Mouse (Mus musculus): ENCODE results near the gene Trp53.
"Not testable (repeated sequence)": the region's sequence is repeated elsewhere in the genome, so short reads cannot be mapped to it uniquely, and the experiment has no call there.

Gene Trp53

GRCm38 (mm10) chr11:69594853-69595252 lies 14.7 kb downstream of the Trp53 start:
- no peak for DNase-seq (ENCODE audit: low read depth, low spot score)

- DNase-seq (ENCODE audit: low read depth, low spot score) = no peak
Observed at GRCm38 (mm10) chr11:69599436-69599835, 19.3 kb downstream of the Trp53 start.

- no peak for DNase-seq (ENCODE audit: low read depth, low spot score)
Observed at GRCm38 (mm10) chr11:69600098-69600497, 19.9 kb downstream of the Trp53 start.

GRCm38 (mm10) chr11:69601768-69602167 lies 21.6 kb downstream of the Trp53 start:
- no peak for DNase-seq (ENCODE audit: low read depth, low spot score)

GRCm38 (mm10) chr11:69603516-69603915 lies 23.4 kb downstream of the Trp53 start:
- no peak for DNase-seq (ENCODE audit: low read depth, low spot score)

- DNase-seq (ENCODE audit: low read depth, low spot score) = no peak
Observed at GRCm38 (mm10) chr11:69604347-69604746, 24.2 kb downstream of the Trp53 start.

- DNase-seq (ENCODE audit: low read depth, low spot score) = peak; percentile 27
Observed at GRCm38 (mm10) chr11:69604795-69605664, 24.9 kb downstream of the Trp53 start.

- DNase-seq (ENCODE audit: low read depth, low spot score) = peak; percentile 79
Observed at GRCm38 (mm10) chr11:69605726-69606490, 25.7 kb downstream of the Trp53 start, which contains the start of gene Atp1b2. TSS of gene Atp1b2 (minus strand) at chr11:69605942.

GRCm38 (mm10) chr11:69606491-69606795 lies 26.3 kb downstream of the Trp53 start:
- no peak for DNase-seq (ENCODE audit: low read depth, low spot score)

- no peak for DNase-seq (ENCODE audit: low read depth, low spot score)
Observed at GRCm38 (mm10) chr11:69606832-69607231, 26.7 kb downstream of the Trp53 start.

- no peak for DNase-seq (ENCODE audit: low read depth, low spot score)
Observed at GRCm38 (mm10) chr11:69608525-69608924, 28.4 kb downstream of the Trp53 start.

GRCm38 (mm10) chr11:69609416-69609815 lies 29.3 kb downstream of the Trp53 start:
- DNase-seq (ENCODE audit: low read depth, low spot score) = no peak

GRCm38 (mm10) chr11:69610899-69611298 lies 30.7 kb downstream of the Trp53 start:
- no peak for DNase-seq (ENCODE audit: low read depth, low spot score)

- peak; percentile 62 for DNase-seq (ENCODE audit: low read depth, low spot score)
Observed at GRCm38 (mm10) chr11:69613553-69614256, 33.5 kb downstream of the Trp53 start.

- not testable (repeated sequence) for DNase-seq (ENCODE audit: low read depth, low spot score)
Observed at GRCm38 (mm10) chr11:69614257-69614588, 34.1 kb downstream of the Trp53 start.

GRCm38 (mm10) chr11:69616781-69617180 lies 36.6 kb downstream of the Trp53 start:
- no peak for DNase-seq (ENCODE audit: low read depth, low spot score)

GRCm38 (mm10) chr11:69617805-69618204 lies 37.6 kb downstream of the Trp53 start, which contains the start of gene Shbg:
TSS of gene Shbg (minus strand) at chr11:69617905.
- DNase-seq (ENCODE audit: low read depth, low spot score) = no peak

GRCm38 (mm10) chr11:69620394-69621081 lies 40.4 kb downstream of the Trp53 start:
- DNase-seq (ENCODE audit: low read depth, low spot score) = no peak

- DNase-seq (ENCODE audit: low read depth, low spot score) = no peak
Observed at GRCm38 (mm10) chr11:69621571-69622268, 41.6 kb downstream of the Trp53 start, which contains the start of gene Sat2. TSS of gene Sat2 (plus strand) at chr11:69622024.

- DNase-seq (ENCODE audit: low read depth, low spot score) = no peak
Observed at GRCm38 (mm10) chr11:69622406-69622805, 42.2 kb downstream of the Trp53 start.

- no peak for DNase-seq (ENCODE audit: low read depth, low spot score)
Observed at GRCm38 (mm10) chr11:69623006-69623405, 42.8 kb downstream of the Trp53 start.

All from CD4-positive, CD25-positive, alpha-beta regulatory T cell, adult 2 months (primary cell).